Comparison of ENCODE assay signal across 21 mouse cellular contexts in genomic region chr9:64570448-64570847, GRCm38 (mm10).
A peak's percentile ranks its signal among the peaks of the same experiment; 100 is the strongest.
DNase-seq lines count a peak whose midpoint lies in the region; ATAC-seq and TF ChIP-seq lines count a peak whose summit lies in the region.
"Had no signal": no experiment of that assay in that cellular context is flagged by ENCODE, and none has a peak within 500 bp of the region (broad histone marks: within the 10 kb centered on the region; RNA-seq: fewer than 3 reads in every experiment).

No protein-coding gene starts in this region.

- no peak for TF ChIP-seq POLR2A in liver, adult 2 months (IDR thresholded peaks at IDR 0.05; ENCODE audit: extremely low read depth, insufficient read depth, low read length)

- no peak for ATAC-seq in intestine, embryonic 15.5 days
- ATAC-seq in liver, embryonic 12.5 days: no peak
- ATAC-seq in liver, postnatal 0 days: no peak
- ATAC-seq in forebrain, embryonic 15.5 days (replicated peaks): no peak
- ATAC-seq: forebrain, embryonic 14.5 days; hindbrain, postnatal 0 days had no signal

- H3K4me2 ChIP-seq in intestine, embryonic 15.5 days (replicated peaks): no peak overlapping the region
- H3K4me2 ChIP-seq in liver, embryonic 12.5 days: no peak overlapping the region
- peak overlapping the region; percentile 38 for H3K4me2 ChIP-seq in liver, postnatal 0 days (ENCODE audit: low read depth, low read length)
- no peak overlapping the region for H3K4me2 ChIP-seq in forebrain, embryonic 15.5 days (replicated peaks)
- H3K4me2 ChIP-seq: embryonic facial prominence, embryonic 15.5 days; hindbrain, embryonic 13.5 days had no signal

- no peak for TF ChIP-seq EP300 in liver, postnatal 0 days (IDR thresholded peaks at IDR 0.05; ENCODE audit: low read depth)

- no peaks in the 10 kb centered on the region for H3K36me3 ChIP-seq in liver, adult 2 months (ENCODE audit: control insufficient read depth, insufficient read depth, low read length)
- no peaks in the 10 kb centered on the region for H3K36me3 ChIP-seq in intestine, embryonic 15.5 days
- H3K36me3 ChIP-seq in liver, embryonic 12.5 days: no peaks in the 10 kb centered on the region
- H3K36me3 ChIP-seq in liver, postnatal 0 days (replicated peaks; ENCODE audit: insufficient read depth, low read length): no peaks in the 10 kb centered on the region
- H3K36me3 ChIP-seq in forebrain, embryonic 15.5 days: no peaks in the 10 kb centered on the region
- H3K36me3 ChIP-seq: embryonic facial prominence, embryonic 15.5 days; forebrain, embryonic 10.5 days; heart, embryonic 10.5 days; hindbrain, embryonic 13.5 days had no signal

- intact Hi-C loops in left cerebral cortex, adult 2 months (cut with DNase I): no loop called here

- H3K27ac ChIP-seq in liver, adult 2 months (replicated peaks; ENCODE audit: insufficient read depth, low read depth, low read length): peak overlapping the region; percentile 97
- H3K27ac ChIP-seq in intestine, embryonic 15.5 days: peak overlapping the region; percentile 59
- peak overlapping the region; percentile 4 for H3K27ac ChIP-seq in liver, embryonic 12.5 days
- peak overlapping the region; percentile 83 for H3K27ac ChIP-seq in liver, postnatal 0 days (ENCODE audit: low read depth)
- no peak overlapping the region for H3K27ac ChIP-seq in forebrain, embryonic 15.5 days (replicated peaks)
- H3K27ac ChIP-seq in left cerebral cortex, adult 2 months: no peak overlapping the region
- H3K27ac ChIP-seq: embryonic facial prominence, embryonic 15.5 days; forebrain, embryonic 10.5 days; heart, embryonic 10.5 days; hindbrain, embryonic 13.5 days; hindbrain, postnatal 0 days had no signal

- no peaks in the 10 kb centered on the region for H3K79me2 ChIP-seq in liver, adult 2 months (ENCODE audit: control insufficient read depth, insufficient read depth, low read length)

- no peaks in the 10 kb centered on the region for H3K27me3 ChIP-seq in liver, adult 2 months (ENCODE audit: control insufficient read depth, insufficient read depth, low read length)
- H3K27me3 ChIP-seq in intestine, embryonic 15.5 days (replicated peaks): no peaks in the 10 kb centered on the region
- H3K27me3 ChIP-seq in liver, embryonic 12.5 days (replicated peaks): no peaks in the 10 kb centered on the region
- no peaks in the 10 kb centered on the region for H3K27me3 ChIP-seq in liver, postnatal 0 days (ENCODE audit: insufficient read depth, low read length)
- no peaks in the 10 kb centered on the region for H3K27me3 ChIP-seq in forebrain, embryonic 15.5 days
- H3K27me3 ChIP-seq: embryonic facial prominence, embryonic 15.5 days; hindbrain, embryonic 13.5 days had no signal

- H3K4me1 ChIP-seq in liver, adult 2 months (ENCODE audit: control insufficient read depth, insufficient read depth, low read length): peaks cover 21% of the 10 kb centered on the region
- H3K4me1 ChIP-seq in intestine, embryonic 15.5 days (replicated peaks): peaks cover 3% of the 10 kb centered on the region
- peaks cover 62% of the 10 kb centered on the region for H3K4me1 ChIP-seq in liver, embryonic 12.5 days
- H3K4me1 ChIP-seq in liver, postnatal 0 days (ENCODE audit: insufficient read depth): peaks cover 50% of the 10 kb centered on the region
- no peaks in the 10 kb centered on the region for H3K4me1 ChIP-seq in forebrain, embryonic 15.5 days

- DNase-seq in liver, adult 2 months (ENCODE audit: extremely low read depth, low read depth, low spot score): no peak
- no peak for DNase-seq in liver
- no peak for DNase-seq in liver, postnatal 0 days
- no peak for DNase-seq in right cerebral cortex, postnatal 10 days (ENCODE audit: low spot score in 2 of 2)
- DNase-seq in left cerebral cortex, adult 2 months (ENCODE audit: extremely low spot score in 1 of 2, low spot score in 2 of 2): no peak
- DNase-seq: adrenal gland, postnatal 10 days; cerebellum, adult 18-20 months; cerebellum, adult 9-11 months; cerebellum, postnatal 36 days; heart, adult 18-20 months; heart, postnatal 10 days had no signal

- peak overlapping the region; percentile 5; the same call in 1 of the 2 replicates for H3K9ac ChIP-seq in liver, adult 2 months (ENCODE audit: low read depth, low read length)
- H3K9ac ChIP-seq in intestine, embryonic 15.5 days: no peak overlapping the region
- no peak overlapping the region for H3K9ac ChIP-seq in liver, embryonic 12.5 days
- H3K9ac ChIP-seq in liver, postnatal 0 days (replicated peaks): no peak overlapping the region
- no peak overlapping the region for H3K9ac ChIP-seq in forebrain, embryonic 15.5 days (replicated peaks)
- H3K9ac ChIP-seq: embryonic facial prominence, embryonic 15.5 days; hindbrain, embryonic 13.5 days had no signal

- no peaks in the 10 kb centered on the region for H3K9me3 ChIP-seq in intestine, embryonic 15.5 days
- no peaks in the 10 kb centered on the region for H3K9me3 ChIP-seq in liver, embryonic 12.5 days (replicated peaks)
- H3K9me3 ChIP-seq in liver, postnatal 0 days (ENCODE audit: low read length): no peaks in the 10 kb centered on the region
- H3K9me3 ChIP-seq in forebrain, embryonic 15.5 days: no peaks in the 10 kb centered on the region
- H3K9me3 ChIP-seq: embryonic facial prominence, embryonic 15.5 days; forebrain, embryonic 10.5 days; heart, embryonic 10.5 days; hindbrain, embryonic 13.5 days had no signal

- 30% methylated on average over 4 of the region's 4 CpGs for WGBS in liver, adult 2 months
- WGBS in intestine, embryonic 15.5 days: 54% methylated on average over 4 of the region's 4 CpGs
- WGBS in liver, embryonic 12.5 days (ENCODE audit: insufficient replicate concordance): 60% methylated on average over 4 of the region's 4 CpGs
- 50% methylated on average over 4 of the region's 4 CpGs for WGBS in liver, postnatal 0 days (ENCODE audit: insufficient replicate concordance)
- WGBS in forebrain, embryonic 15.5 days: 61% methylated on average over 4 of the region's 4 CpGs

- TF ChIP-seq CTCF in liver, adult 2 months (IDR thresholded peaks at IDR 0.05; ENCODE audit: low read depth, low read length): no peak
- TF ChIP-seq CTCF in liver, postnatal 0 days (IDR thresholded peaks at IDR 0.05; ENCODE audit: low read depth): no peak
- no peak for TF ChIP-seq CTCF in left cerebral cortex, adult 2 months (IDR thresholded peaks at IDR 0.05)

- H3K4me3 ChIP-seq in liver, adult 2 months (ENCODE audit: insufficient read depth, low read depth, low read length): no peak overlapping the region
- H3K4me3 ChIP-seq in intestine, embryonic 15.5 days (replicated peaks): no peak overlapping the region
- no peak overlapping the region for H3K4me3 ChIP-seq in liver, embryonic 12.5 days
- no peak overlapping the region for H3K4me3 ChIP-seq in liver, postnatal 0 days (ENCODE audit: low read depth, low read length)
- no peak overlapping the region for H3K4me3 ChIP-seq in forebrain, embryonic 15.5 days
- H3K4me3 ChIP-seq in left cerebral cortex, adult 2 months: no peak overlapping the region
- H3K4me3 ChIP-seq: embryonic facial prominence, embryonic 15.5 days; erythroblast, embryonic 14.5 days; forebrain, embryonic 10.5 days; heart, embryonic 10.5 days; hindbrain, embryonic 13.5 days had no signal

Comparison
In these comparisons a context has a peak if more than half of its experiments do, and no peak if none do; other contexts are left out.
1. H3K27ac ChIP-seq: peak in liver, adult 2 months (single experiment), intestine, embryonic 15.5 days (single experiment), liver, embryonic 12.5 days (single experiment) and liver, postnatal 0 days (single experiment); none in forebrain, embryonic 15.5 days (single experiment) and left cerebral cortex, adult 2 months (single experiment).